Mouse (Mus musculus) layer of hippocampus, postnatal 10 days (tissue): Measurements from ENCODE around the gene Fam83c. TPM values are rescaled to one million over a fixed set of nuclear protein-coding genes. Genes with fewer than 3 reads are reported as not detected.

Experiments
- DNase-seq, 2 experiments: peaks; one replicate each; pipeline ENCODE4 v3.0.0; 2021; ENCODE audit warnings: low spot score in 2 of 2
- total RNA-seq, 2 experiments: library from RNA; stranded (reverse); gene quantifications; 2 replicates each; pipeline ENCODE4 v1.2.3; 2021

The Fam83c gene
- total RNA-seq, 2 experiments from 2014 or later, result not detected

GRCm38 (mm10) chr2:155798613-155799012 is 36.0 kb downstream of the Fam83c start:
- DNase-seq, result no peak

- no peak for DNase-seq
Measured at GRCm38 (mm10) chr2:155794674-155795445, 39.8 kb downstream of the Fam83c start.

- no peak for DNase-seq
Measured at GRCm38 (mm10) chr2:155792899-155793298, 41.8 kb downstream of the Fam83c start.

GRCm38 (mm10) chr2:155787949-155788931 is 46.4 kb downstream of the Fam83c start:
- DNase-seq, result no peak

GRCm38 (mm10) chr2:155786905-155787304 is 47.7 kb downstream of the Fam83c start:
- DNase-seq, result no peak

GRCm38 (mm10) chr2:155784534-155784933 is 50.1 kb downstream of the Fam83c start:
- DNase-seq, result no peak

GRCm38 (mm10) chr2:155779506-155779905 is 55.1 kb downstream of the Fam83c start:
- no peak for DNase-seq

GRCm38 (mm10) chr2:155779066-155779465 is 55.6 kb downstream of the Fam83c start:
- no peak for DNase-seq

GRCm38 (mm10) chr2:155778004-155778403 is 56.6 kb downstream of the Fam83c start:
- DNase-seq, result no peak

GRCm38 (mm10) chr2:155777688-155777985 is 57.0 kb downstream of the Fam83c start:
- DNase-seq, result no peak

Other genes with a start within 250 kb of the Fam83c start
- 10 to 100 TPM; 11.6 to 15.2 TPM for gene Gss, start 242.0 kb downstream of the Fam83c start, total RNA-seq
- gene Myh7b, start 223.6 kb downstream of the Fam83c start, total RNA-seq, result 1 to 10 TPM; 2.6 to 4.2 TPM
- gene Trpc4ap, start 142.5 kb downstream of the Fam83c start, total RNA-seq, result 100 to 1,000 TPM; 143 to 149 TPM
- 10 to 100 TPM; 19.1 to 20.9 TPM for gene Edem2, start 105.4 kb downstream of the Fam83c start, total RNA-seq
- gene Gm17581, start 99.0 kb downstream of the Fam83c start, total RNA-seq, result not detected
- gene Procr, start 83.7 kb downstream of the Fam83c start, total RNA-seq, result 1 to 10 TPM; 2.1 to 3.2 TPM
- gene Mmp24, start 59.5 kb downstream of the Fam83c start, total RNA-seq, result 10 to 100 TPM; 64.1 to 67.5 TPM
- gene BC029722, start 15.4 kb downstream of the Fam83c start, total RNA-seq, result 10 to 100 TPM; 37.2 to 38.1 TPM
- gene Eif6, start 7.9 kb downstream of the Fam83c start, total RNA-seq, result 10 to 100 TPM; 73.4 to 83.1 TPM
- gene Uqcc1, start 95.5 kb upstream of the Fam83c start, total RNA-seq, result 10 to 100 TPM; 54.2 to 54.9 TPM
- gene Gm15557, start 105.9 kb upstream of the Fam83c start, total RNA-seq, result not detected
- gene Gdf5, start 110.5 kb upstream of the Fam83c start, total RNA-seq, result 1 to 10 TPM in 1 of 2 experiments, under 1 TPM in 1; 0.74 to 1.1 TPM
- 10 to 100 TPM; 18.1 to 23.2 TPM for gene Cep250, start 121.6 kb upstream of the Fam83c start, total RNA-seq
- gene 6430550D23Rik, start 173.1 kb upstream of the Fam83c start, total RNA-seq, result 1 to 10 TPM in 1 of 2 experiments, under 1 TPM in 1; 0.80 to 1.1 TPM
- gene Ergic3, start 173.2 kb upstream of the Fam83c start, total RNA-seq, result 100 to 1,000 TPM; 198 to 232 TPM
- not detected for gene Fer1l4, start 218.1 kb upstream of the Fam83c start, total RNA-seq
- gene Spag4, start 230.3 kb upstream of the Fam83c start, total RNA-seq, result 1 to 10 TPM; 3.3 to 6.7 TPM